Mouse (Mus musculus) retina, adult 2 months (tissue): Measurements from ENCODE around the gene Unc80.

Experiments used
- DNase-seq: peaks from one replicate; pipeline ENCODE4 v3.0.0-alpha.2; 2012; ENCODE audit warnings: low read depth, low spot score

The Unc80 gene

GRCm38 (mm10) chr1:66704523-66704922 is 236.4 kb downstream of the Unc80 start:
- no peak for DNase-seq

- DNase-seq, result no peak
Observed at GRCm38 (mm10) chr1:66712859-66713258, 244.7 kb downstream of the Unc80 start.

- DNase-seq, result no peak
Observed at GRCm38 (mm10) chr1:66730581-66730980, 262.4 kb downstream of the Unc80 start.
